Mouse (Mus musculus): ENCODE measurements around the gene Fer1l4. TPM values are rescaled to one million over a fixed set of nuclear protein-coding genes. Genes with fewer than 3 reads are reported as not detected.

Gene Fer1l4
- polyA plus RNA-seq, 1 experiment from 2014 or later: 5.4 TPM

- ATAC-seq (ENCODE audit: insufficient read depth, low FRiP score): no peak
- H3K4me3 ChIP-seq (replicated peaks; ENCODE audit: low read length): no peak overlapping the region
Measured at GRCm38 (mm10) chr2:156025482-156025881, 27.3 kb downstream of the Fer1l4 start.

GRCm38 (mm10) chr2:156021765-156022164, 31.0 kb downstream of the Fer1l4 start:
- no peak overlapping the region for H3K4me3 ChIP-seq (replicated peaks; ENCODE audit: low read length)
- WGBS: 88% methylated on average over 2 of the region's 2 CpGs
- no peak for ATAC-seq (ENCODE audit: insufficient read depth, low FRiP score)

More at GRCm38 (mm10) chr2:156025482-156025881, 27.3 kb downstream of the Fer1l4 start:
- Histone ChIP-seq H3K9me3 (replicated peaks; ENCODE audit: control insufficient read depth, low read length) (no peaks in the 10 kb centered on the region), H3K27me3 (ENCODE audit: control insufficient read depth, insufficient read depth, low read length) (no peaks in the 10 kb centered on the region), H3K4me2 (ENCODE audit: low read depth, low read length) (no peak overlapping the region), H3K27ac (ENCODE audit: low read length) (no peak overlapping the region), H3K36me3 (ENCODE audit: control insufficient read depth, insufficient read depth, low read length) (no peaks in the 10 kb centered on the region), H3K9ac (ENCODE audit: low read length) (no peak overlapping the region), H3K4me1 (ENCODE audit: control insufficient read depth, insufficient read depth, low read length) (no peaks in the 10 kb centered on the region)

GRCm38 (mm10) chr2:156021219-156021618, 31.5 kb downstream of the Fer1l4 start:
- no peak for ATAC-seq (ENCODE audit: insufficient read depth, low FRiP score)
- Histone ChIP-seq H3K4me2 (ENCODE audit: low read depth, low read length) (no peak overlapping the region), H3K36me3 (ENCODE audit: control insufficient read depth, insufficient read depth, low read length) (peaks cover 15% of the 10 kb centered on the region; the same call in 1 of the 2 replicates), H3K27ac (ENCODE audit: low read length) (no peak overlapping the region), H3K9ac (ENCODE audit: low read length) (no peak overlapping the region), H3K4me3 (replicated peaks; ENCODE audit: low read length) (no peak overlapping the region), H3K9me3 (replicated peaks; ENCODE audit: control insufficient read depth, low read length) (no peaks in the 10 kb centered on the region), H3K27me3 (ENCODE audit: control insufficient read depth, insufficient read depth, low read length) (no peaks in the 10 kb centered on the region), H3K4me1 (ENCODE audit: control insufficient read depth, insufficient read depth, low read length) (no peaks in the 10 kb centered on the region)
- 78% methylated on average over 8 of the region's 8 CpGs for WGBS

More at GRCm38 (mm10) chr2:156021765-156022164, 31.0 kb downstream of the Fer1l4 start:
- Histone ChIP-seq H3K4me1 (ENCODE audit: control insufficient read depth, insufficient read depth, low read length) (no peaks in the 10 kb centered on the region), H3K9me3 (replicated peaks; ENCODE audit: control insufficient read depth, low read length) (no peaks in the 10 kb centered on the region), H3K27ac (ENCODE audit: low read length) (no peak overlapping the region), H3K9ac (ENCODE audit: low read length) (no peak overlapping the region), H3K4me2 (ENCODE audit: low read depth, low read length) (no peak overlapping the region), H3K27me3 (ENCODE audit: control insufficient read depth, insufficient read depth, low read length) (no peaks in the 10 kb centered on the region), H3K36me3 (ENCODE audit: control insufficient read depth, insufficient read depth, low read length) (peaks cover 11% of the 10 kb centered on the region; the same call in 1 of the 2 replicates)

- no peak overlapping the region for H3K9ac ChIP-seq (ENCODE audit: low read length)
- no peaks in the 10 kb centered on the region for H3K9me3 ChIP-seq (replicated peaks; ENCODE audit: control insufficient read depth, low read length)
- no peak for ATAC-seq (ENCODE audit: insufficient read depth, low FRiP score)
- no peak overlapping the region for H3K27ac ChIP-seq (ENCODE audit: low read length)
- H3K4me1 ChIP-seq (ENCODE audit: control insufficient read depth, insufficient read depth, low read length): no peaks in the 10 kb centered on the region
- no peak overlapping the region for H3K4me2 ChIP-seq (ENCODE audit: low read depth, low read length)
- peaks cover 34% of the 10 kb centered on the region for H3K36me3 ChIP-seq (ENCODE audit: control insufficient read depth, insufficient read depth, low read length)
- WGBS: 81% methylated on average over 3 of the region's 3 CpGs
- no peak overlapping the region for H3K4me3 ChIP-seq (replicated peaks; ENCODE audit: low read length)
- no peaks in the 10 kb centered on the region for H3K27me3 ChIP-seq (ENCODE audit: control insufficient read depth, insufficient read depth, low read length)
Measured at GRCm38 (mm10) chr2:156018106-156018505, 34.6 kb downstream of the Fer1l4 start.

GRCm38 (mm10) chr2:156007888-156008532, 44.7 kb downstream of the Fer1l4 start, which contains the start of the genes 6430550D23Rik and Ergic3:
6430550D23Rik (minus strand) TSS chr2:156007977.
Ergic3 (plus strand) TSS chr2:156008045.
- peaks cover 12% of the 10 kb centered on the region; the same call in 1 of the 2 replicates for H3K36me3 ChIP-seq (ENCODE audit: control insufficient read depth, insufficient read depth, low read length)
- peak within 1 kb of the TSS; percentile 83 for H3K4me3 ChIP-seq (replicated peaks; ENCODE audit: low read length)
- peak; percentile 100 for ATAC-seq (ENCODE audit: insufficient read depth, low FRiP score)
- peak within 1 kb of the TSS; percentile 87 for H3K9ac ChIP-seq (ENCODE audit: low read length)
- H3K27me3 ChIP-seq (ENCODE audit: control insufficient read depth, insufficient read depth, low read length): no peaks in the 10 kb centered on the region
- under 1% methylated on average over 45 of the region's 45 CpGs for WGBS
- H3K4me1 ChIP-seq (ENCODE audit: control insufficient read depth, insufficient read depth, low read length): 0 out of 2 replicates have a peak, but pooled peaks cover 4% of the 10 kb centered on the region
- peak within 1 kb of the TSS; percentile 78 for H3K4me2 ChIP-seq (ENCODE audit: low read depth, low read length)
- H3K9me3 ChIP-seq (replicated peaks; ENCODE audit: control insufficient read depth, low read length): no peaks in the 10 kb centered on the region
- peak within 1 kb of the TSS; percentile 75 for H3K27ac ChIP-seq (ENCODE audit: low read length)

GRCm38 (mm10) chr2:156005393-156005792, 47.4 kb downstream of the Fer1l4 start:
- H3K27ac ChIP-seq (ENCODE audit: low read length): no peak overlapping the region
- no peak overlapping the region for H3K4me2 ChIP-seq (ENCODE audit: low read depth, low read length)
- H3K9ac ChIP-seq (ENCODE audit: low read length): no peak overlapping the region
- ATAC-seq (ENCODE audit: insufficient read depth, low FRiP score): no peak
- H3K4me1 ChIP-seq (ENCODE audit: control insufficient read depth, insufficient read depth, low read length): 0 out of 2 replicates have a peak, but pooled peaks cover 4% of the 10 kb centered on the region
- H3K36me3 ChIP-seq (ENCODE audit: control insufficient read depth, insufficient read depth, low read length): no peaks in the 10 kb centered on the region; the same call in 1 of the 2 replicates
- WGBS: 87% methylated on average over 4 of the region's 4 CpGs
- H3K4me3 ChIP-seq (replicated peaks; ENCODE audit: low read length): no peak overlapping the region
- H3K9me3 ChIP-seq (replicated peaks; ENCODE audit: control insufficient read depth, low read length): no peaks in the 10 kb centered on the region
- H3K27me3 ChIP-seq (ENCODE audit: control insufficient read depth, insufficient read depth, low read length): no peaks in the 10 kb centered on the region

GRCm38 (mm10) chr2:155991863-155992321, 60.9 kb downstream of the Fer1l4 start:
- H3K9ac ChIP-seq (ENCODE audit: low read length): 0 out of 2 replicates have a peak overlapping the region, but pooled peaks have one; percentile 22
- WGBS: 73% methylated on average over 14 of the region's 14 CpGs

GRCm38 (mm10) chr2:155991151-155991550, 61.6 kb downstream of the Fer1l4 start:
- Histone ChIP-seq H3K4me2 (ENCODE audit: low read depth, low read length) (no peak overlapping the region), H3K9ac (ENCODE audit: low read length) (no peak overlapping the region), H3K4me1 (ENCODE audit: control insufficient read depth, insufficient read depth, low read length) (no peaks in the 10 kb centered on the region), H3K36me3 (ENCODE audit: control insufficient read depth, insufficient read depth, low read length) (peaks cover 10% of the 10 kb centered on the region), H3K27ac (ENCODE audit: low read length) (no peak overlapping the region), H3K9me3 (replicated peaks; ENCODE audit: control insufficient read depth, low read length) (no peaks in the 10 kb centered on the region), H3K27me3 (ENCODE audit: control insufficient read depth, insufficient read depth, low read length) (no peaks in the 10 kb centered on the region), H3K4me3 (replicated peaks; ENCODE audit: low read length) (no peak overlapping the region)
- WGBS: 92% methylated on average over 10 of the region's 10 CpGs
- ATAC-seq (ENCODE audit: insufficient read depth, low FRiP score): no peak

More at GRCm38 (mm10) chr2:155991863-155992321, 60.9 kb downstream of the Fer1l4 start:
- Histone ChIP-seq H3K4me2 (ENCODE audit: low read depth, low read length) (no peak overlapping the region), H3K4me3 (replicated peaks; ENCODE audit: low read length) (no peak overlapping the region), H3K27ac (ENCODE audit: low read length) (no peak overlapping the region), H3K27me3 (ENCODE audit: control insufficient read depth, insufficient read depth, low read length) (no peaks in the 10 kb centered on the region), H3K36me3 (ENCODE audit: control insufficient read depth, insufficient read depth, low read length) (peaks cover 5% of the 10 kb centered on the region; the same call in 1 of the 2 replicates), H3K4me1 (ENCODE audit: control insufficient read depth, insufficient read depth, low read length) (no peaks in the 10 kb centered on the region), H3K9me3 (replicated peaks; ENCODE audit: control insufficient read depth, low read length) (no peaks in the 10 kb centered on the region)
- peak; percentile 61; the same call in 1 of the 2 replicates for ATAC-seq (ENCODE audit: insufficient read depth, low FRiP score)

GRCm38 (mm10) chr2:155989085-155989484, 63.7 kb downstream of the Fer1l4 start:
- peaks cover 23% of the 10 kb centered on the region for H3K36me3 ChIP-seq (ENCODE audit: control insufficient read depth, insufficient read depth, low read length)
- 0 out of 2 replicates have a peak, but pooled peaks have one; percentile 51 for ATAC-seq (ENCODE audit: insufficient read depth, low FRiP score)

More at GRCm38 (mm10) chr2:155989085-155989484, 63.7 kb downstream of the Fer1l4 start:
- Histone ChIP-seq H3K9ac (ENCODE audit: low read length) (no peak overlapping the region), H3K9me3 (replicated peaks; ENCODE audit: control insufficient read depth, low read length) (no peaks in the 10 kb centered on the region), H3K4me1 (ENCODE audit: control insufficient read depth, insufficient read depth, low read length) (no peaks in the 10 kb centered on the region), H3K4me2 (ENCODE audit: low read depth, low read length) (no peak overlapping the region), H3K27ac (ENCODE audit: low read length) (no peak overlapping the region), H3K4me3 (replicated peaks; ENCODE audit: low read length) (no peak overlapping the region), H3K27me3 (ENCODE audit: control insufficient read depth, insufficient read depth, low read length) (no peaks in the 10 kb centered on the region)
- 68% methylated on average over 4 of the region's 4 CpGs for WGBS

All from stomach, embryonic 16.5 days (tissue).